Mouse (Mus musculus) urinary bladder, postnatal 14 days (tissue): Measurements from ENCODE around the gene Gm9268.
"Not testable (repeated sequence)": the region's sequence is repeated elsewhere in the genome, so short reads cannot be mapped to it uniquely, and the experiment has no call there.

Experiments
- DNase-seq: peaks from one replicate; pipeline ENCODE4 v3.0.0; 2021; ENCODE audit warnings: low spot score

Gm9268 gene

DNA sequence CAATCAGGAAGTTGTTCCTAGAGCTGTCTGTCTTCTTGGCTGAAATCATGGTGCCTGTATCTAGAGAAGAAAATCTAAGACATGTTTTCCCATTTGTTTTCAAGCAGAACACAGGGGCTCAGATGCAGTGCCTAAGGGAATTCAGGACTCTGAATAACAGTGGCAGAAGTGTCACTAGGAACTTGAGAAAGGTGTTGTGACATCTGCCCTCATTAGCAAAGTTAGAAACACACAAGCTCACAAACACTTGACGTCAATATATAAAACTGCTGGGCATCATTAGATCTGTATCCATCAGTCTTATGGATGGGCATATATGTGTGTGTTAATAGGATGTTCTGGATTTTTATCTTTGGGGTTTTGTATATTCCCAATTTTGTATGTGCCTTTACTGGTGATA lies at the start of gene Gm9268:
TSS of gene Gm9268 (plus strand) at position 301 of the 400 bp plus-strand sequence.
- DNase-seq, result not testable (repeated sequence)

DNA sequence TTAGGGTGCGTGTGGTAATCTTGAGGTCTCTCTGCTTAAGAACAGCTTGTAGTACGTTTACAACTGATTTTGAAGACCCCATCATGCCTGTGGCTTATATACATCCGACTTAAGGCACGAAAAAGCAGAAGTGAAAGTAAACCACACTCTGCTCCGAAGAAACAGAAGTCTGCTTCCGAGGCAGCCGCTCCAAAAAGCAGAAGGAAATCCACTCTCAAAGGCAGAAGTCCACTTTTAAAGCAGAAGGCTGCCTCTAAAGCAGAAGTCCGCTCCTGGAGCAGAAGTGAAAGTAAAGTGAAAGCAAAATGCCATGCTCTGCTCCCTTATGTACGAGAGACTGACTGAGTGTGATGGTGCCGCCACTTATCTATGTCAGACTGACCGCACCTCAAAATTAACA lies 38.5 kb upstream of the Gm9268 start:
- DNase-seq, result no peak

DNA sequence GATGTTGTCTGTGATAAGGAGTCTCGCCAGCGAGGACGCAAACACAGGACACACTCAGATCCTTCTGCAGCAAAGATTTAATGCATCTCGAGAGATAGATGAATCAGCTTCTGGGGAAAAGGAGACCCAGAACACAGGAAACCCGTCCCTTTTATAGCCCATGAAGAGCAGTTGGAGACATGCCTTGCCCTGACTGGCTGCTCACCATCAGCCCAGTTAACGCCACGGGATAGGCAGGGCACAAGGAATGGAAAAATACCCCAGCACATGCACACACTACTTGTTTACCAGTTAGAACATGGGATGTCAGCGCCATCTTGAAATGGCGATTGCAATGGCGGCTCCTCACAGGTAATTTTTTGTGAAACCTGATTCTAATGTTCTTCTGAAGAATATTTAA lies 37.8 kb upstream of the Gm9268 start:
- DNase-seq, result no peak

DNA sequence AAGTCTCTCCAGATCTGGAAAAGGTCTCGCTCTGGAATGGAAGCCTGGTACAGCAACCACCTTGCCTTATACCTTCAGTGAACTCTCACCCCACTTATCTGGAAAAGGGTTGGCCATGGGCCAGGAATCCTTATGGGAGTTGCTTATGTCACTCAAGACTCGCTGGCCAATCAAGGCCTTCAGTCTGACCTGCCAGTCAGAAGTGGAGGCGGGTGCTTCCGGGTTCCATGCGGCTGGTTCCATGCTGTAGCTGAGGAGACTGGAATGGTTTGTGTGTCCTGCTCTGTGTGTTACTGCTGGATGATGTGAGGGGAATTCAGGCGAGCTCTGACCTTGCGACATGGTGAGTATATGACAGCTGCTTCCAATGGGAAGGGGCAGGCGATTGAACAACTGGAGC lies 59.3 kb downstream of the Gm9268 start:
- DNase-seq, result no peak
